Mouse (Mus musculus) ES-E14 (cell line): ENCODE results near the gene Upp1.

Experiments
- CHD2 ChIP-seq: IDR thresholded peaks from 2 replicates; pipeline ENCODE4 v1.6.1; 2014; ENCODE audit warnings: mild to moderate bottlenecking, low read depth, low read length, inconsistent platforms
- MAFK ChIP-seq: IDR thresholded peaks from 2 replicates; pipeline ENCODE4 v1.6.1; 2014; ENCODE audit warnings: mild to moderate bottlenecking, low read depth, low read length, inconsistent platforms; ENCODE audit not compliant: insufficient read depth

DNA sequence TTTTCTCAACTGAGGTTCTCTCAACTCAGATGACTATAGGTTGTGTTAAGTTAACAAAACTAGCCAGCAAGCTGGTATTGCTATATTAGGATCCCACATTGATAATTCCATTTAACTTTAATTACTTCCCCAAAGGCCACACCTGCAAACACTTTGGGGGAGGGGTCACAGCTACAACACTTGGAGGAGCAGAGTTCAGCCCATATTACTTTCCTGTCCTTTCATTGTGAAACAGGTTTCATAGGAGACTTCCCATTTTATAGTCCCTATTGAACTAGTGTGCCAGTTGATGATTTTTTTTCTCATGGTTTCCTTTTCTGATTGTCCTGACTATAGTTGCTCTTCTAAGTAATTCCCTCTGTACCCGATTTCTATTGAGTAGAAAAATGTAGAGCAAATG lies 63.6 kb downstream of the Upp1 start:
- TF ChIP-seq MAFK (no peak), CHD2 (no peak)
